Mouse (Mus musculus) testis, postnatal 14 days (tissue): ENCODE measurements around the gene B3galnt2.
"Not testable (repeated sequence)": the region's sequence is repeated elsewhere in the genome, so short reads cannot be mapped to it uniquely, and the experiment has no call there.

Source experiments
- DNase-seq: peaks from one replicate; pipeline ENCODE4 v3.0.0; 2021; ENCODE audit warnings: low spot score

Gene B3galnt2

DNA sequence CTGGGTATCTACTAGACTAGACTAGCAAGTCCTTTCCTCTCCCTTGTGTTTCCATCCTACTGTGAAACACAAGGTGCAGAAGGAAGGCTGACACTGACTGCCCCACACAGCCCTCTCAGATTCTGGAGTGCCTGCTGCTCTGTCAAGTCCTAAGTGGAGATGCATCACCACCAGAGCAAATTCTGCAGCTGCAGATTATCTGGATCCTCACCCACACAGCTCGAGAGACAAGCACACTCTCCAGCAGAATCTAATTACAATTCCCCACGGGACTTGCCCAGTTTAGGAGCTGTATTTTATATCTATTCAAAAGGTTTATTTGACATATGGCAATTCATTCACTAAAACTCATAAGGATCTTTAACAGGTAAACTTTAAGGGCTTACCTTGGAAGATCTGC, 51.8 kb downstream of the B3galnt2 start:
- no peak for DNase-seq

DNA sequence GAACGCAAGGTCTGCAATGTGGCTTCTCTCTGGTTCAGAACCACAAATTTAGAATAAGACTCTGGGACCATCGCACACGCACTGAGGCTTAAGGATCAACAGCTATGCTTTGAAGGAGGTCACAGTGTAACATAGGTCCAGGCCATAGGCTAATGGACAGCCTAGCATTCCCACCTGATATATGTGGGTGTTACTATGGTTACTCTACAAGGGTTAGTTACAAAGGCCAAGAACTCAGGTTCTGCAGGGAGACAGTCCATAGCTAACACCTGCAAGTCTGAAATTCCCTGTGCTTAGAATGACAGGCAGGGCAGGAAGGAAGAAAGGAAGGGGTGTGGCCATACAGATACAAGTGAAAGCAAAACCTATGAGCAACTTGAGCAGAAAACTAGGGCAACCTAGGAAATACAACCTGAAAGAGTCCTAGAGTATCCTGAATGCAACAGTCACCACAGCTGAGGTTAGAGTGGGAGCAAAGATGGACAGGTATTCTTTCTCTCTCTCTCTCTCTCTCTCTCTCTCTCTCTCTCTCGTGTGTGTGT, 57.3 kb downstream of the B3galnt2 start:
- no peak for DNase-seq

DNA sequence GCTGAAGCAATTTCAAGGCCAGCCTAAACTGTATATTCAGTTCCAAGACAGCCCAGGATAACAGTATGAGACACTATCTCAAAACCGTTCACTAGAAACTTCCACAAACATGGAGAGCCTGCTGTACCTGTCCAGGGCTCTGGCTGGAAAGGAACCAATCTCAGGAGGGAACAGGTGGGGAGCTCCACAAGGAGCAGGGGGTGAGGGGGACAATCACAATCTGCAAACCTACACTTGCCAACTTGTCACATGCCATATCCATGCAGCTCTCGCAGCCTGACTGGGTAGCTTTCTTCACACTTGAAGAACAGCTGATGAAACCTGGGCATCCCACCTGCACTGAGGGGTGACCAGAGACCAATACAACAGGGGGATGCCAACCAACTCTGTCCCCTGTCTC, 59.7 kb downstream of the B3galnt2 start:
- DNase-seq: no peak

DNA sequence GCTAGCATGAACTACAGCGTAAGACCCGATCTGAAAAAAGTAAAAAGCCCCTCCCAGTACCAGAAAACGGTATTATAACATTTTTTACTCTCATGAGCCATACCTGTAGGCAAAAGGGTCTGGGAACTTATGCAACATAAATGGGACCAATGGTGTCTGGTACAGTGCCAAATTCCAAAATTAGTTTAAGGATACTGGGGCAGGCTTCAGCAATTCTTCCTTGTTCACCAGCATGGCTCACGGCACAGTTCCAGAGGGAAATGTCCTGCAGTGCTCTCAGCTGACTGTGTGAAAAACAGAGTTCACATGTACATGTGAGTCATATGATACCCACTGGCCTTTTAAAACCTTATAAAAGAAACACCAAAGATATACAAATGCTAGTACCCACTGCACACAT, 60.3 kb downstream of the B3galnt2 start:
- no peak for DNase-seq

DNA sequence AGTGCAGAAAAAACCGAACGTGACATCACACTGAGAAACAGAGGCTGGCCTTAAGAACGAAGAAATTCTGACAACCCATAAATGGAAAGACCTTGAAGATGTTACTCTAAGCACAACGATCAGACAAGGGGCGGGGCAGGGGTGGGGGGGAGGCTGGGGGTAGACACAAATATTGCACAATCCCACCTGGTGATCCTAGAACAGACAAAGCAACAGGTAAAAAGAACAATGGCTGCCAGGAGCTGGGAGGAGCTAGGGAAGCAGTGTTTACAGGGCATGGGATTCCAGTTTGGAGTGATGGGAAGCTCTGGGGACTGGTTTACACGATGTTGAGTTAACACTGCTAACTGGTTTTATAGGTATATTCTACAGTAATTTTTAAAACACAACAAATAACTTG, 61.3 kb downstream of the B3galnt2 start:
- DNase-seq: no peak

DNA sequence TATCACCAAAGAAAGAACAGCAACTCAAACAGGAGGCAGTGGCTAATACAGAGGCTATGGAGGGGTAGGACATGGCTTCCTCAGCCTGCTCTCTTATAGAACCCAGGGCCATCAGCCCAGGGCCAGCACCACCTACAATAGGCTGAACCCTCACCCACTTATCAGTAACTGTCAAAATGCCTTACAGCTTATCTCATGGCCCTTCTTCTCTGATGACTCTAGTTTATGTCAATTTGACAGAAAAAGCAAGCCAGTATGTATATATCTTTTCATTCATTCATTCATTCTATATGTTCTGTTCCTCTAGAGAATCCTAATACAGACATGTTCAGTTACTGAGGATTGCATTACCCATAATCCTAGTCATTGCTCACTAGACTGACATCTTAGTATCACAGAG, 64.0 kb downstream of the B3galnt2 start:
- no peak for DNase-seq

DNA sequence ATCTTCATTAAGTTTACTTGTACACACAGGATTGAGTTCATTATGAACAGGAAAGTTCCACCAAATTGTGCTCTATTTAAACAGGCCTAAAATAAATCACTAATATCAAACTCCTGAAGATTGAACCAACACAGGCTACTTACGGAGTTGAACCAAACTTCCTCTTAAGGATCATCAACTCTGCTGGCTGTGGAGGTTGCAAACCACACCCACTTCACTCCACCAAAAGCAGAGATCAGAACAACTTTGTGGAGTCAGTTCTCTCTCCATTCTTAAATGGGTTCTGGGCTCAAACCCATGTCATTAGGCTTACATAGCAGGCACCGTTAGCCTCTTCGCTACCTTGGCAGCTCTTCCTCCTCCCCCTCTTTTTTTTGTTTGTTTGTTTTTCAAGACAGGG, 64.6 kb downstream of the B3galnt2 start:
- no peak for DNase-seq

DNA sequence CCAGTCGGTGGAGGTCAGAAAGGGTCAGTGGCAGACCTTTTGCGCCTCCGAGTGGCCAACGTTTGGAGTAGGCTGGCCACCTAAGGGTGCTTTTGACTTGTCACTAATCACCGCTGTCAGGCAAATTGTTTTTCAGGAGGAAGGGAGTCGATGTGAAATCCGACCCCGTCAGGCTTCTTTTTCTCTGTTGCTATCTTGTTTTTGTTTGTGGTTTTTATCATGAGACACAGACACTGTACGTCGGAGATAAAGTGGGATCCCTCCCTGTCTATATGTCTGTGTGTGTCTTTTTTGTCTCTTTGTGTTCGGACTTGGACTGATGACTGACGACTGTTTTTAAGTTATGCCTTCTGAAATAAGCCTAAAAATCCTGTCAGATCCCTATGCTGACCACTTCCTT, 67.1 kb downstream of the B3galnt2 start:
- not testable (repeated sequence) for DNase-seq

DNA sequence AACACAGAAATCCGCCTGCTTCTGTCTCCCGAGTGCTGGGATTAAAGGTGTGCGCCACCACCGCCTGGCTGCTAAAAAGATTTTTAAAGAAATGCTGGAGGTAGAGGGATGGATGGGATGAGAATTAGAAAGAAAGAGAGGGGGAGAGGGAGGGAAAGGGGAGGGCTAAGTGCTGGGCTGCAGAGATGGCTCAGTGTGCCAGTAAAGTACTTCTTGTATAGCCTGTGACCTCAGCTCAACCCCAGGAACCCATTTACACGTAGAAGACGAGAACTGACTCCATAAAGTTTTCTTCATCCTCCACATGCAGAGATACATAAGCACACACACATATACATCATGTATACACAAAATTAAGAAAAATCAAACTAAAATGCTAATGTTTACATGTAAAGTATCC, 71.3 kb downstream of the B3galnt2 start:
- no peak for DNase-seq

DNA sequence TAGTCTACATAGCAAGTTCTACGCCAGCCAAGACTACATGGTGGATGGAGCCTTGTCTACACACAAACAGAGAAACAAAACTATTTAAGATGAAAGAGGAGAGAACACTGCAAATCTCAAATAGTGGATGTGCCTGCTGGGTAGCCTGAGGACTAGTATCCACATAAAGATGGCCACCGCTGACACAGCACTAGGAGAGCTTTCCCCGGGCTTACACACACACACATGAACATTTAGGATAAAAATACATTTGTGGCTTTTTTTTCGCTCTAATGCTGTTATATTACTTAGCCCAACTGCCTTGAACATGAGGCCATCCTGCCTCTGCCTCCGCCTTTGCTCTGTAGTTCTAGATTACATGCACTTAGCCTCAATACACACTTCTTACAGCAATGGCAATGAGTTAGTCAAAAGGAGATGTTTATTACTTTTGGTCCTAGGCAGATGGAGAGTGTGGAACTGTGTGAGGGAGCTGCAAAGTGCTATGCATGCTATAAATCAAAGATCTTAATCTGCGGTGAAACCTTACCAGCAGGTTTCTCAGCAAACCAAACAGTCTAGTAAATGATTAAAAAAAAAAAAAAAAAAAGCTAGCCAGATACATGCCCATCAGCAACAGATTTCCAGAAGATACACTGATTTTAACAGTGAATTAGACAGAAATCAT, 72.0 kb downstream of the B3galnt2 start:
- DNase-seq: no peak

DNA sequence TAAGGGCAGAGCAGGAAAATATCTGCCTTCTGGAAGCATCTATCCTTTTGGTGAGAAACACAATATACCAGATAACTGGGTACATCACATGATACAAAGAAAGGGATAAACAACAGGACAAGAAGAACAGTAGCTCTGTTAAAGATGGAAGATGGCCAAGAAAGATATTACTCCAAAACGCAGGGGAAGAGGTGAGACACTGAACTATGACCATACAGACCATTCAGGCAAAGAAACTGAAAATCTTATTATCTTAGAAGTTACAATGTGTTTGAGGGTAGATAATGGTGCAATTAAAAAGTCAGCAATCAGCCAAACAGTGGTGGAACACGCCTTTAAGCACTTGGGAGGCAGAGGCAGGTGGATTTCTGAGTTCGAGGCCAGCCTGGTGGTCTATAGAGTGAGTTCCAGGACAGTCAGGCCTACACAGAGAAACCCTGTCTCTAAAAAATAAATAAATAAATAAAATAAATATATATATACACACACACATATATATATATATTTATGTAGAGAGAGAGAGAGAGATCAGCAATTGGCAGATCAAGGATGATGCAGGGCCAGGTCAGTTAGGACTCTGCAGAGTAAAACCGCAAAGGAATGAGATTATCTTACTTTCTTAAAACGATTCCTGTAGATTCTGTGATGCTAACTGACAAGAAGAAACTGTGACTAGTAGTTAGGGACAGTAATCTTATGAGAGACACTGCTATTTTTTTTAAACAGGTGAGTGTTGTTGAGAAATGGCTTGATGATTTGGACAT, 79.2 kb downstream of the B3galnt2 start:
- no peak for DNase-seq

DNA sequence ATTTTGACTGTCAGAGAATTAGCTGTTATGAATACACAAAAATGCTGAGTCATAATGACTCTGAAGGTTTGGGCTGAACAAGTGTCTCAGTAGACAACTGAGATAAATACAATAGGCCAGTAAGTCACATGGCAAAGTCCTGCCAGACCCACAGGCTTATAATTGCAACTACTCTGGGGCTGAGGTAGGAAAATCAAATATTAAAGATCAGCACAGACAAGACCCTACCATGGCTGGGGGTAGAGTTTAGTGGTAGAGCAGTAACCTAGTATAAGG, 79.7 kb downstream of the B3galnt2 start:
- no peak for DNase-seq

DNA sequence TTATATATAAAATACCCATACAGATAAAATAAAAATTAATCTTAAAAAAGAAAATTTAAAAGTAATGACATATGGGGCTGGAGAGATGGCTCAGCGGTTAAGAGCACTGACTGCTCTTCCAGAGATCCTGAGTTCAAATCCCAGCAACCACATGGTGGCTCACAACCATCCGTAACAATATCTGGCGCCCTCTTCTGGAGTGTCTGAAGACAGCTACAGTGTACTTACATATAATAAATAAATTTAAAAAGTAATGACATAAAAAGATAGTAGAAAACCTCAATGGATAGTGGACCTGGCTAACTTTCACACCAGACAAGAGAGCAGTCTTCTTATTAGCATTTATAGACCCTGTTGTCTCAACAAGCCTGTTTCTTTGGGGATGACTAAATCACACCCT, 81.1 kb downstream of the B3galnt2 start:
- not testable (repeated sequence) for DNase-seq

DNA sequence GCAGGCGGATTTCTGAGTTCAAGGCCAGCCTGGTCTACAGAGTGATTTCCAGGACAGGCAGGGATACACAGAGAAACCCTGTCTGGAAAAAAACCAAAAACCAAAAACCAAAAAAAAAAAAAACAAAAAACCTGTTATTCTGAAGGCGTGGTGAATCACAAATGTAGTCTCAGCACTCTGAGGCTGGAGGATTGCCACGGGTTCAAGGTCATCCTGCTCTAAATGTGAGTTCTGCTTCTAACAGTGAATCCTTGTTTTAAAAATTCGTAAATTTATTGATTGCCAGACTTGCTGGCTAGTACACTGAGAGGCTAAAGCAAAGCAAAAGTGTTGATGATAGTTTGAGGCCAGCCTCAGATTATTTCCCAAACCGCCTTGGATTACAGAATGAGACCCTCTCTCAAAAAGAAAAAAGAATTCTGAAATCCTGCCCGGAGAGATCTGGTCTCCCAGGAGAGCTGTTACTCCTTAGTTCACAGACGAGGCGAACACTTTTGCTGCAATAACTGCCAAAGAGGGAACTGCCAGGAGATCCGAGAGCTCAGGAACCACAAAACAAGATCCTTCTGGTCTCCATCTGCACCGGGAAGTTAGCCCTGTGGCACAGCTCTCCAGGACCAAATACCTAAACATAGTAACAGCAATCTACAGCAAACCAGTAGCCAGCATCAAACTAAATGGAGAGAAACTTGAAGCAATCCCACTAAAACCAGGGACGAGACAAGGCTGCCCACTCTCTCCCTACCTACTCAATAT, 81.8 kb downstream of the B3galnt2 start:
- no peak for DNase-seq

DNA sequence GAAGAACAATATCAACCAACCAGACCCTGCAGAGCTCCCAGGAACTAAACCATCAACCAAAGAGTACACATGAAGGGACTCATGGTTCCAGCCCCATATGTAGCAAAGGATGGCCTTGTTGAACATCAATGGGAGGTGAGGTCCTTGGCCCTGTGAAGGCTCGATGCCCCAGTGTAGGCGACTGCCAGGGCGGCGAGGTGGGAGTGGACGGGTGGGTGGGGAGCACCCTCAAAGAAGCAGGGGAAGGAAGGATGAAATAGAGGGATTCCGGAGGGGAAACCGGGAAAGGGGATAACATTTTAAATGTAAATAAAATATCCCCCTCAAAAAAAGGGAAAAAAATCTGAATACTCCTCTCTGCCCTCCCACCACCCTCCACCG, 84.6 kb downstream of the B3galnt2 start:
- no peak for DNase-seq

DNA sequence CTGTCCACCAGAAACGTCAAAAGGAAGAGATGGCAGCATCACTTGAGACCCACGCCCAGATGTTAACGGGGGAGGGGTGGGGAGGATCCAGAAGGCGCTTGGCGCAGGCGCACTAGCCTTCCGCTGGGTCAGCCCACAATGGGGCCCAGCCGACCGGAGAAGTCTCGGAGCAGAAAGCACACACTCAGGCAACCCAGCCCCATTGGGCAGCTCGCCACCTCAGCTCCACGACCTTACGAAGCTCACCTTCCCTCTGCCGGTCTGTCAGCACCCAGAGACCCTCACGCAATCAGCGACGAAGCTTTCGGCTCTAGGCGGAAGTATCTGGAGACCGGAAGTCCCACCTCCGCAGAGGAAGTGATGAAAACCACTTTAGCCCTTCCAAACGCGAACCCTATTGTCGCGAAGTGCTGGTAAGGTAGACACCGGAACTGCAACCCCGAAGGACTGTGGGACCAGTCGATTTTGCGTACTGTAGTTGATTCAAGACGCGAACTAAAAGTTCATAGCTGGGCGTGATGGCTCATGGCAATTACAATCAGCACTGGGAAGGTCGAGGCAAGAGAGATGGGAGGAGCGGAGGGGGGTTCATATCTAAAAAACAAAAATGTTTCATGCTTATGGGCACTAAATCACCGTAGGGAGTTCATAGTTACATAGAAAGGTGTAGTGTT, 85.2 kb downstream of the B3galnt2 start, which contains the start of gene Tbce:
Gene Tbce, minus strand, starts transcription at position 347 of the 674 bp plus-strand sequence.
- peak; percentile 87 for DNase-seq

DNA sequence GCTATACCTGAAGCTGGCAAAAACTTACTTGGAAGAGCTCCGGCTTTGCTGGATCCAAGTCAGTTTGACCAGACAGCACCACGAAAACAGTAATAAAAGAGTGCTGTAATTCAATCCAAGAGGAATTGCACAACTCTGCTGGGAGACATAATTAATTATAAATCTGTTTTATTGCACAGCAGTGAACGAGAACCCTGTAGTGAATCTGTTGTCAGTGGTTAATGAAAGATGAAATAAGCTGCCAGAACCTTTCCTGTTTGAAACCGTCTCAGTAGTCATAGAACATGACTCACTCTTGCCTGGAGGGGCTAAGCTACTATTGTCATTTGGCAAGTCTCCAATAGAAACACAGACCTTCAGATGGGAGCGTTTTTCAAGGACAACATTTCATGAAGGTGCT, 85.9 kb downstream of the B3galnt2 start:
- DNase-seq: no peak

DNA sequence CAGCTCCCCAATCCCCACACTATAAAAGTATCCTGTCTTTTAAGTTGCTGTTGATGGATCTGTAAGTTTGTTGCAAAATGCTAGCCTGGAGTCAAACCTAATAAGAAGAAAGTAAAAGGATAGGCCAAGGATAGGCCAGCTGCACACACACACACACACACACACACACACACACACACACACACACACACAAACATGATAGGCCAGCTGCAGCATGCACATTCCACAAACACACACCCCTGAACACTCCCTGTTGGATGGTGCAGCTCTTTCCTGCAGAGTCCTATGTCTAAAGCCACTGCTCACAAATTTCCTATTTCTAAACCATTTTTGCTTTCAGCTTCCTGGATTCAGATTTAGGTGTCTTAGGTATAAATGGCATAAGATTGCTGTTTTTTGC, 89.6 kb downstream of the B3galnt2 start:
- no peak for DNase-seq

DNA sequence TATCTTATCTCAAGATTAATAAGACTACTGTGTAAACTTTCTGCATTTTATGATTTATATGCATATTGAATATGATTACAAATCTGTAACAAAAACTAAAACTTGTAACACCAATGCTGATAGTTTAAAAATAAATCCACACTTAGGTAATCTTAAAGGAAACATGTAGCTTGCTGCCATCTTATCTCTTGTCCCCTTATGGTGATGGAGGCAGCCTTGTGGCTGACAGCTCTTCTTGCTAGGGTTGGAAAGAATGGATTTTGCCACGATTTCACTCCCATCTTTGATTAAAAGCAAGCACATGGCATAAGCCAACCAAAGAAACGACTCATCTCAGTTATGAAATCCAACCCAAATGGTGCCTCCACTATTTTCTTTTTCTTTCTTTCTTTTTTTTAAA, 90.3 kb downstream of the B3galnt2 start:
- no peak for DNase-seq
